ENCODE assay signal across 11 mouse cellular contexts in the genomic region with DNA sequence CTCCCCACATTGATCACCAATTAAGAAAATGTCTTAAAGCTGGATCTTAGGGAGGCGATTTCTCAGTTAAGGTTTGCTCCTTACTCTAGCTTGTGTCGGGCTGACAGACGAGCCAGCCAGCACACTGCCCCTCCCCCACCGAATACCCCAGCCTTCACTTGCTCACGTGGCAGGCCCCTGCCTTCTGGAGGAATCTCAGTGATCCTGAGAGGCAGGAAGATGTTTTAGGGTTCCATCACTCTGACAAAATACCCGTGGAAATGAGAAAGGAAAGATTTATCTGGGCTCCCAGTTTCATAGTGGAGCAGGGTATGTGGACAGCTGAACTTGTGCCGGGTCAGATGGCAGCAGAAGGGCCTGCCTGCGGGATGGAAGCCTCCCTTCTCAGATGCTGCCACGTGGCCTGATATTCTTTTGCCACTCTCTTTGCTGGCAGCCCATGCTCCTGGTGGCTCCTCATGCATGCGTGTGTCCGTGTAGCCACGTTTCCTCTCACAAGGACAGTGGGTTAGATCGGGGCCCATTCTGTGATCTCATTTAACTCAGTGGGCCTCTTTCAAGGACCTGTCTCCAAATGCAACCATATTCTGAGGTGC. TPM values are rescaled to one million over a fixed set of nuclear protein-coding genes. Genes with fewer than 3 reads are reported as not detected.
DNase-seq lines count a peak whose midpoint lies in the region; ATAC-seq lines count a peak whose summit lies in the region.
"Had no signal": no experiment of that assay in that cellular context is flagged by ENCODE, and none has a peak within 500 bp of the region (broad histone marks: within the 10 kb centered on the region; RNA-seq: fewer than 3 reads in every experiment).

No protein-coding gene starts in this region.

- no peak for ATAC-seq in hindbrain, embryonic 13.5 days (ENCODE audit: low FRiP score)
- no peak for ATAC-seq in intestine, embryonic 16.5 days
- ATAC-seq: intestine, embryonic 15.5 days had no signal

- DNase-seq in brain, adult 2 months (ENCODE audit: low read depth, low spot score): peak; percentile 19
- peak; percentile 78 for DNase-seq in embryo, embryonic 11 days
- DNase-seq in neural tube, embryonic 10.5 days (ENCODE audit: extremely low spot score, low spot score): peak; percentile 53
- DNase-seq in kidney, adult 9 months: no peak
- no peak for DNase-seq in kidney, postnatal 14 days
- DNase-seq: thymus, postnatal 25 days had no signal

- peak overlapping the region; percentile 82 for H3K9ac ChIP-seq in hindbrain, embryonic 13.5 days
- no peak overlapping the region for H3K9ac ChIP-seq in intestine, embryonic 16.5 days (ENCODE audit: low read depth, low read length)
- H3K9ac ChIP-seq: embryonic facial prominence, embryonic 15.5 days had no signal

- H3K9me3 ChIP-seq in hindbrain, embryonic 13.5 days: no peaks in the 10 kb centered on the region
- no peaks in the 10 kb centered on the region for H3K9me3 ChIP-seq in intestine, embryonic 16.5 days (ENCODE audit: control insufficient read depth, low read length)
- H3K9me3 ChIP-seq: embryonic facial prominence, embryonic 15.5 days; intestine, embryonic 15.5 days had no signal

- H3K4me3 ChIP-seq in hindbrain, embryonic 13.5 days: no peak overlapping the region
- H3K4me3 ChIP-seq in intestine, embryonic 16.5 days (ENCODE audit: low read length): no peak overlapping the region

- H3K27ac ChIP-seq in hindbrain, embryonic 13.5 days: peak overlapping the region; percentile 98
- no peak overlapping the region for H3K27ac ChIP-seq in intestine, embryonic 16.5 days (ENCODE audit: low read length)
- H3K27ac ChIP-seq: macrophage had no signal

- 18% methylated on average over 13 of the region's 13 CpGs for WGBS in hindbrain, embryonic 13.5 days
- 44% methylated on average over 13 of the region's 13 CpGs for WGBS in intestine, embryonic 16.5 days

- no peaks in the 10 kb centered on the region for H3K36me3 ChIP-seq in hindbrain, embryonic 13.5 days
- H3K36me3 ChIP-seq in intestine, embryonic 16.5 days (ENCODE audit: control insufficient read depth, insufficient read depth, low read length): no peaks in the 10 kb centered on the region
- H3K36me3 ChIP-seq: embryonic facial prominence, embryonic 15.5 days; intestine, embryonic 15.5 days had no signal

- H3K27me3 ChIP-seq in hindbrain, embryonic 13.5 days: no peaks in the 10 kb centered on the region
- no peaks in the 10 kb centered on the region for H3K27me3 ChIP-seq in intestine, embryonic 16.5 days (replicated peaks; ENCODE audit: control insufficient read depth, insufficient read depth, low read length)
- H3K27me3 ChIP-seq: embryonic facial prominence, embryonic 15.5 days; intestine, embryonic 15.5 days had no signal

- H3K4me1 ChIP-seq in hindbrain, embryonic 13.5 days (replicated peaks): peaks cover 74% of the 10 kb centered on the region
- H3K4me1 ChIP-seq in intestine, embryonic 16.5 days (ENCODE audit: control insufficient read depth, insufficient read depth, low read length): peaks cover 22% of the 10 kb centered on the region

- H3K4me2 ChIP-seq in hindbrain, embryonic 13.5 days: no peak overlapping the region
- H3K4me2 ChIP-seq in intestine, embryonic 16.5 days (ENCODE audit: low read depth, low read length): no peak overlapping the region

RNA-seq across cellular contexts. Expression of gene T2, which starts 14.9 kb away (rescaled TPM):
- polyA plus RNA-seq in hindbrain, embryonic 13.5 days (2015; fragmentation: Nextera tagmentation; extraction: Ambion mirVana): 0.38 and 0.62 TPM in 2 replicates
- 0.22 and 0.24 TPM in 2 replicates for polyA plus RNA-seq in intestine, embryonic 16.5 days (2015; fragmentation: Nextera tagmentation; extraction: Ambion mirVana)
- polyA plus RNA-seq: macrophage had no signal

RNA-seq across cellular contexts. Expression of gene Prr18, which starts 33.5 kb away (rescaled TPM):
- 9.6 TPM in 2 replicates for polyA plus RNA-seq in hindbrain, embryonic 13.5 days (2015; fragmentation: Nextera tagmentation; extraction: Ambion mirVana)
- polyA plus RNA-seq in intestine, embryonic 16.5 days (2015; fragmentation: Nextera tagmentation; extraction: Ambion mirVana): 0.17 and 0.20 TPM in 2 replicates

RNA-seq across cellular contexts. Expression of gene Sft2d1, which starts 59.8 kb away (rescaled TPM):
- 151 and 154 TPM in 2 replicates for polyA plus RNA-seq in hindbrain, embryonic 13.5 days (2015; fragmentation: Nextera tagmentation; extraction: Ambion mirVana)
- 91.7 and 92.5 TPM in 2 replicates for polyA plus RNA-seq in intestine, embryonic 16.5 days (2015; fragmentation: Nextera tagmentation; extraction: Ambion mirVana)

Comparison
In these comparisons a context has a peak if more than half of its experiments do, and no peak if none do; other contexts are left out.
1. DNase-seq: peak in brain, adult 2 months (single experiment), embryo, embryonic 11 days (single experiment) and neural tube, embryonic 10.5 days (single experiment); none in kidney, adult 9 months (single experiment) and kidney, postnatal 14 days (single experiment).